Mouse (Mus musculus) thymus, adult 2 months (tissue): ENCODE data around the gene Elf4. TPM values are rescaled to one million over a fixed set of nuclear protein-coding genes. Genes with fewer than 3 reads are reported as not detected.

Experiments used
- DNase-seq: peaks from one replicate; pipeline ENCODE4 v3.0.0; 2021
- H3K27ac ChIP-seq: fragments of 200-500 bp; 2 replicates; pipeline ENCODE4 v1.5.1; 2012; ENCODE audit warnings: low read length, control low read depth; ENCODE audit not compliant: control insufficient read depth, insufficient read depth
- H3K27me3 ChIP-seq: fragments of 200-500 bp; 2 replicates; pipeline ENCODE4 v1.6.1; 2012; ENCODE audit warnings: mild to moderate bottlenecking, low read length, moderate library complexity, mixed read lengths; ENCODE audit not compliant: control insufficient read depth, insufficient read depth
- H3K36me3 ChIP-seq: fragments of 200-500 bp; 2 replicates; pipeline ENCODE4 v1.6.1; 2012; ENCODE audit warnings: mild to moderate bottlenecking, low read length, moderate library complexity; ENCODE audit not compliant: control insufficient read depth, insufficient read depth
- H3K4me1 ChIP-seq: fragments of 200-500 bp; replicated peaks from 2 replicates; pipeline ENCODE4 v1.6.1; 2012; ENCODE audit warnings: low read length; ENCODE audit not compliant: control insufficient read depth, insufficient read depth
- H3K4me3 ChIP-seq: fragments of 200-500 bp; 2 replicates; pipeline ENCODE4 v1.5.1; 2012; ENCODE audit warnings: mild to moderate bottlenecking, low read length, control low read depth, moderate library complexity; ENCODE audit not compliant: control insufficient read depth, insufficient read depth
- CTCF ChIP-seq: fragments of 200-500 bp; IDR thresholded peaks from 2 replicates; pipeline ENCODE4 v1.5.1; 2012; ENCODE audit warnings: mild to moderate bottlenecking, control low read depth, low read length, moderate library complexity, borderline replicate concordance; ENCODE audit not compliant: control insufficient read depth, poor library complexity, insufficient read depth; ENCODE audit errors: extremely low read depth
- POLR2A ChIP-seq: fragments of 200-500 bp; IDR thresholded peaks from 2 replicates; pipeline ENCODE4 v1.6.1; 2012; ENCODE audit warnings: mild to moderate bottlenecking, low read length, control low read depth, moderate library complexity; ENCODE audit not compliant: control insufficient read depth, poor library complexity, insufficient read depth; ENCODE audit errors: extremely low read depth
- WGBS: fragments of 180-500 bp; shearing (Covaris S2); methylation state at CpG from one replicate; pipeline ENCODE4 v1.1.7; 2018; 5-methylcytosine and 5-hydroxymethylcytosine counted together
- polyA plus RNA-seq: library from polyadenylated mRNA; depleted of rRNA; stranded (reverse); fragments of >200 nt; gene quantifications from 2 replicates; pipeline ENCODE4 v1.2.3, GENCODE M21; 2012

Elf4 gene
- polyA plus RNA-seq, 1 experiment, result 90.5 TPM

GRCm38 (mm10) chrX:48432599-48433526 lies 30.1 kb downstream of the Elf4 start:
- H3K27ac ChIP-seq, result peak overlapping the region; percentile 91
- H3K4me1 ChIP-seq, result peaks cover 62% of the 10 kb centered on the region
- WGBS, result 12% methylated on average over 15 of the region's 15 CpGs
- no peaks in the 10 kb centered on the region for H3K36me3 ChIP-seq
- no peaks in the 10 kb centered on the region for H3K27me3 ChIP-seq
- TF ChIP-seq POLR2A (no peak), CTCF (no peak)
- DNase-seq, result no peak
- peak overlapping the region; percentile 61 for H3K4me3 ChIP-seq

- H3K4me3 ChIP-seq, result no peak overlapping the region
- DNase-seq, result peak; percentile 73
- no peaks in the 10 kb centered on the region for H3K36me3 ChIP-seq
- H3K27ac ChIP-seq, result peak overlapping the region; percentile 75; the same call in 1 of the 2 replicates
- under 1% methylated on average over 6 of the region's 6 CpGs for WGBS
- H3K27me3 ChIP-seq, result no peaks in the 10 kb centered on the region
- no peak for TF ChIP-seq POLR2A
- no peak for TF ChIP-seq CTCF
- H3K4me1 ChIP-seq, result peaks cover 69% of the 10 kb centered on the region
Measured at GRCm38 (mm10) chrX:48429538-48429937, 33.4 kb downstream of the Elf4 start.

GRCm38 (mm10) chrX:48429100-48429499 lies 33.8 kb downstream of the Elf4 start:
- no peak for DNase-seq
- H3K27me3 ChIP-seq, result no peaks in the 10 kb centered on the region
- peak overlapping the region; percentile 85; the same call in 1 of the 2 replicates for H3K27ac ChIP-seq
- peaks cover 69% of the 10 kb centered on the region for H3K4me1 ChIP-seq
- no peaks in the 10 kb centered on the region for H3K36me3 ChIP-seq
- H3K4me3 ChIP-seq, result no peak overlapping the region
- TF ChIP-seq CTCF (no peak), POLR2A (no peak)

GRCm38 (mm10) chrX:48428642-48429041 lies 34.3 kb downstream of the Elf4 start:
- Histone ChIP-seq H3K36me3 (no peaks in the 10 kb centered on the region), H3K4me1 (peaks cover 71% of the 10 kb centered on the region), H3K4me3 (no peak overlapping the region), H3K27me3 (no peaks in the 10 kb centered on the region), H3K27ac (peak overlapping the region; percentile 85)
- no peak for DNase-seq
- no peak for TF ChIP-seq POLR2A
- no peak for TF ChIP-seq CTCF
- WGBS, result 29% methylated on average over 8 of the region's 8 CpGs

- Histone ChIP-seq H3K4me3 (no peak overlapping the region), H3K27me3 (no peaks in the 10 kb centered on the region), H3K36me3 (no peaks in the 10 kb centered on the region), H3K27ac (peak overlapping the region; percentile 85), H3K4me1 (peaks cover 74% of the 10 kb centered on the region)
- no peak for TF ChIP-seq POLR2A
- no peak for TF ChIP-seq CTCF
- 36% methylated on average over 6 of the region's 6 CpGs for WGBS
- DNase-seq, result no peak
Measured at GRCm38 (mm10) chrX:48428241-48428640, 34.7 kb downstream of the Elf4 start.

GRCm38 (mm10) chrX:48425280-48425679 lies 37.7 kb downstream of the Elf4 start:
- no peak for TF ChIP-seq POLR2A
- TF ChIP-seq CTCF, result no peak
- Histone ChIP-seq H3K36me3 (0 out of 2 replicates have a peak, but pooled peaks cover under 1% of the 10 kb centered on the region), H3K4me1 (peaks cover 56% of the 10 kb centered on the region), H3K27me3 (no peaks in the 10 kb centered on the region), H3K4me3 (peak overlapping the region; percentile 29), H3K27ac (peak overlapping the region; percentile 99)
- DNase-seq, result peak; percentile 83
- 0% methylated on average over 6 of the region's 7 CpGs for WGBS
